Mouse (Mus musculus) megakaryocyte, embryonic 14.5 days (primary cell): ENCODE results near the gene Cd68.

Source experiments
- FLI1 ChIP-seq: IDR thresholded peaks from 2 replicates; pipeline ENCODE4 v1.6.1; 2012; ENCODE audit warnings: low read length, inconsistent platforms, mixed read lengths
- GATA1 ChIP-seq: IDR thresholded peaks from 3 replicates; pipeline ENCODE4 v1.6.1; 2012; ENCODE audit warnings: mixed read lengths, low read length, inconsistent platforms, borderline replicate concordance

- TF ChIP-seq GATA1 (no peak), FLI1 (no peak)
These were observed 45.4 kb downstream of the Cd68 start for GRCm38 (mm10) chr11:69620394-69621081.
